Mouse (Mus musculus) A20 (cell line): ENCODE measurements around the gene Hist1h3g.
"Not testable (repeated sequence)": the region's sequence is repeated elsewhere in the genome, so short reads cannot be mapped to it uniquely, and the experiment has no call there.

Experiments used
- DNase-seq: peaks from one replicate; pipeline ENCODE4 v3.0.0-alpha.2; 2011; ENCODE audit warnings: low read depth, low spot score

Gene Hist1h3g

DNA sequence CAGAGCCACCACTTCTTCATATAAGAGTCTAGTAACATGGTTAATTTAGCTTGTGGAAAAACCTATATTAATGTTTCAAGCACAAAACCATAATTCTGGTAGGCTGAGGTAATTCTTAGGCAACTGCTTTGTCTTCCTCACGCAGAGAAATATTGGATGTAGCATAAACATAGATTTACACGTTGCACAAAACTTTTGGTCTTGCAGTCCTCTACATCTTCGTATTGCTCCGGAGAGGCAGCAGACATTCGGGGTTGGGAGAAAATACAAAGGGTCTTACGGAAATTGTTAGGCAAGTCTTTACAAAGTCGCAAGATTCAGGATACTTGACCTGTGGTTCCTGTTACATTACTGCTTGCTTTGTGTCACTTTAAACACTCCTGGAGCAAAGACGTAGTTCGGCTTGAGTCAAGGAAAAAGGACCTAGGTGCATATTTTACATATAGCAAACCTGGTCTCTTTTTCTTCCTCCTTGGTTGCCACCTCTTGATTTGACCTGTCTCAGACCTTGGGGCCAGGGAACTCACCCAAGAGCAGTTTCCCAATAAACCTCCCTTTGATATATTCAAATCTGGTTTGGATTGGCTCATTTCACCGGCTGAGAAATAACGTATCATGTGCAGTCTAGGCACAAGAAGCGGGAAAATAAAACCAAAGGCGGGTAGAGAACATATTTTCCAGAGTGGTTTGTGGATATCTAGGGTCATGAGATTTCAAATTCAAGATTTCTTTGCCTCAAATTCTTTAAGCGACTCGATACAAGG lies 672 bp upstream of the Hist1h3g start:
- no peak for DNase-seq

GRCm38 (mm10) chr13:23536076-23536822 lies 1.0 kb downstream of the Hist1h3g start:
- peak; percentile 52 for DNase-seq

DNA sequence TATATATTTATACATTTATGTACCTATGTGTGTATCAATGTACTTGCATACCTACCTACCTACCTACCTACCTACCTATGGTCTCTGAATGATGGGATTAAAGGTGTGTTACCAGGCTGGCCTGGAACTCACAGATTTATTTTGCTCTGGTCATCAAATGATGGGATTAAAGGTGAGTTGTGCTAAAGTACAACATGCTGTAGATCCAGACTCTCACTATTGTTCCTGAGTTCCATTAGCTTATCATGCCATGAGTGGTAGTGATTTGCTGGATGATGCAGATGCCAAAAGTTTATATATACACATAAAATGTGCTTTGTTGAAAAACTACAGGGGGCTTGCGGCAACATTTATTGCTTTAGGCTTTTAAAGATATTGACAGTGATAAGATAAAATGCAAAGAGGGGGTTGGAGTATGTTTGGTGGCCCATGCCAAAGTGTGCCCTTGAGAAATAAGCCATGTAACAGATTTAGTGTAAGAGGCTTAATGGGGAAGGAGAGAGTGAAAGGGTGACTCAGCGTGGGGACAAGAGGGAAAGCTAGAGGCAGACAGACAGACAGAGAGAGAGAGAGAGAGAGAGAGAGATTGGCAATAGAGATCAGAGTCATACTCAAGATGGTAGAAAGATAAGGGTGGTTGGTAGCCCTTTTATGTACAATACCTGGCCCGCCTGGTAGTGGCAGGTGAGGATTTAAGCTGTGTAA lies 1.9 kb downstream of the Hist1h3g start:
- peak; percentile 31 for DNase-seq

DNA sequence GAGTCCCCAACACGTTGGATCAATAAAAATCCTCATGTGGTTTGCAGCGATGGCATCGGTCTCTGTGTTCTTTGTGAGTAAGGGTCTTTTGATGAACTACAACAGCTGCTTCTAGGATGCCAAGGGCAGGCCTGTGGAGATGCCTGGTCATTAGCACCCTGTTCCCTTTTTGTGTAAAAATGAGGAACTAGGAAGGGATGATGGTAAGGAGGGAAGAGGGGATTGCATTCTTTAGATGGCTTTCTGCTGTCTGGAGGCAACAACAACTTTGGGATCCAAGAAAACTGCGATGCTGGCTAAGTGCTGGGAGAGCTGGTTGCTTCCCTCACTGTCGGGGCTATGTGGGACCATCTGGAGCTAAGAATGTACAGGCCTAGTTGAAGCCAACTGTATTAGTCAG lies 3.0 kb downstream of the Hist1h3g start:
- DNase-seq = peak; percentile 40

DNA sequence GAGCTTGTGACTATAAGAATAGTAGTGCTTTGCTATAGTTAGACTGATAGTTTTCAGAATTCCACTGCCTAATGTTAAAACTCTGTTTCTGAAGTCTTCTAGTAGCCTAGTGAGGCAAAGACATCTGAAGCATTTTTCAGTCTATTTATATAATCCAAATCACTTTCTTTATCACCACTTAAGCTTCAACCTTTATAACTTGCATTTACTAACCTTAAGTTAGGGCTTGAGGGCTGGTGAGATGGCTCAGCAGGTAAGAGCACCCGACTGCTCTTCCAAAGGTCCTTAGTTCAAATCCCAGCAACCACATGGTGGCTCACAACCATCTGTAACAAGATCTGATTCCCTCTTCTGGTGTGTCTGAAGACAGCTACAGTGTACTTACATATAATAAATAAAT lies 4.6 kb downstream of the Hist1h3g start:
- DNase-seq = not testable (repeated sequence)

GRCm38 (mm10) chr13:23541497-23541896 lies 6.3 kb downstream of the Hist1h3g start:
- peak; percentile 14 for DNase-seq

- DNase-seq = peak; percentile 63
Observed at GRCm38 (mm10) chr13:23542225-23542980, 7.2 kb downstream of the Hist1h3g start.

GRCm38 (mm10) chr13:23542999-23543607 lies 7.9 kb downstream of the Hist1h3g start, which contains the start of gene Hist1h2bh:
Hist1h2bh (minus strand) TSS chr13:23543392.
- DNase-seq = peak; percentile 95

DNA sequence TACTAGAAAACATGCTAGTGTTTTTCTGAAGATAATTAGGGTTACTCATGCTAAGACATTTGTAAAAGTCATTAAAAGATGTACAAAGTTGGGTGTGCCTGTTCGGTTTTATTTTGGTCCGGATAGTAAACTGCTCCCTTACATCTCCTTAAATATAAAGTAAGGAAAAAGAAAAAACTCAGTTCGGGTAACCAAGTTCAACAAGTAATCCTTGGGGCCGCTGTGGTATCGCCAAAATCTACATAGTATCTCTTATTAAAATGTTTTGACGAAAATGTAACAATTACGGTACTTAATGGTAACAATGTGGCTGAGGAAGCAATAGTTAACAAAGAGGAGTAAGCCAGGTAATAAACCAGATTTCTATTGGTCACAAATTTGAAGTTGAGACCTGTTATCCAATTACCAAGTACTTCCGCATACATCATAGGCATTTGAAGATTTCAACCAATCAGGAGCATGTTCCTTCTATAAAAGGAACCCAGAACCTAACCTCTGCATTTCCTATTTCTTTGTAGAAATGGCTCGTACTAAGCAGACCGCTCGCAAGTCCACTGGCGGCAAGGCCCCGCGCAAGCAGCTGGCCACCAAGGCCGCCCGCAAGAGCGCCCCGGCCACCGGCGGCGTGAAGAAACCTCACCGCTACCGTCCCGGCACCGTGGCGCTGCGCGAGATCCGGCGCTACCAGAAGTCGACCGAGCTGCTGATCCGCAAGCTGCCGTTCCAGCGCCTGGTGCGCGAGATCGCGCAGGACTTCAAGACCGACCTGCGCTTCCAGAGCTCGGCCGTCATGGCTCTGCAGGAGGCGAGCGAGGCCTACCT lies 9.0 kb downstream of the Hist1h3g start, which contains the start of gene Hist1h3f:
Hist1h3f (plus strand) TSS at position 88 of the 822 bp plus-strand sequence.
- DNase-seq = peak; percentile 95

DNA sequence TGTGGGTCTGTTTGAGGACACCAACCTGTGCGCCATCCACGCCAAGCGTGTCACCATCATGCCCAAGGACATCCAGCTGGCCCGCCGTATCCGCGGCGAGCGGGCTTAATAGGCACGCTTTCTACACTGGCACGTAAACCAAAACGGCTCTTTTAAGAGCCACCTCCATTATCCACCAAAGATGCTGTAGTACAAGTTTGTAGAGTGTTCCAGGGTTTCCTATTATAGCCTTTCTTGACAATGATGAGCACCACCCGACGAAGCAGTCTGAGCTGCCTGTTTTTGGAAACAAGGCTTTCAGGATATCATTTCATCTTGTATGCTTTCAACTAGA lies 9.5 kb downstream of the Hist1h3g start:
- DNase-seq = peak; percentile 51

GRCm38 (mm10) chr13:23546694-23547093 lies 11.5 kb downstream of the Hist1h3g start:
- DNase-seq = peak; percentile 10

DNA sequence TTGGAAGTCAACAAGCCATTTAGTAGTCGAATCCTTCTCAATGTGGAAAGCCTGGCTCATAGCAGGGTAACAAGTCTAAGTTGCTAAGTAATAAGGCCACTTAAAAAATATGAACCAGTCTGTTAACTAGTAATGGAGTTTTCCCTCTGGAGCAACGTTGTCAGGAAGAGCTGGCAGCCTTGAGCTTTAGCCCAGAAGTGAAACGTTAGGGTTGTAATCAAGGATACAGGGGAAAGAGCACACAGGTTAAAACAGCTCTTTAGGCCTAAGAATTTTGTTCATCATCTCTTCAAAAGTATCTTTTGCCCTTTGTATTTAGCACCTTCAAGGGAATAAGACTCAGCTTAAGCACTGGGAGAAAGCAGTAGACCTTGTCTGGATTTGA lies 15.5 kb downstream of the Hist1h3g start:
- DNase-seq = no peak

GRCm38 (mm10) chr13:23551146-23551834 lies 16.1 kb downstream of the Hist1h3g start, which contains the start of gene Hist1h4f:
Hist1h4f (minus strand) TSS chr13:23551648.
- peak; percentile 95 for DNase-seq

DNA sequence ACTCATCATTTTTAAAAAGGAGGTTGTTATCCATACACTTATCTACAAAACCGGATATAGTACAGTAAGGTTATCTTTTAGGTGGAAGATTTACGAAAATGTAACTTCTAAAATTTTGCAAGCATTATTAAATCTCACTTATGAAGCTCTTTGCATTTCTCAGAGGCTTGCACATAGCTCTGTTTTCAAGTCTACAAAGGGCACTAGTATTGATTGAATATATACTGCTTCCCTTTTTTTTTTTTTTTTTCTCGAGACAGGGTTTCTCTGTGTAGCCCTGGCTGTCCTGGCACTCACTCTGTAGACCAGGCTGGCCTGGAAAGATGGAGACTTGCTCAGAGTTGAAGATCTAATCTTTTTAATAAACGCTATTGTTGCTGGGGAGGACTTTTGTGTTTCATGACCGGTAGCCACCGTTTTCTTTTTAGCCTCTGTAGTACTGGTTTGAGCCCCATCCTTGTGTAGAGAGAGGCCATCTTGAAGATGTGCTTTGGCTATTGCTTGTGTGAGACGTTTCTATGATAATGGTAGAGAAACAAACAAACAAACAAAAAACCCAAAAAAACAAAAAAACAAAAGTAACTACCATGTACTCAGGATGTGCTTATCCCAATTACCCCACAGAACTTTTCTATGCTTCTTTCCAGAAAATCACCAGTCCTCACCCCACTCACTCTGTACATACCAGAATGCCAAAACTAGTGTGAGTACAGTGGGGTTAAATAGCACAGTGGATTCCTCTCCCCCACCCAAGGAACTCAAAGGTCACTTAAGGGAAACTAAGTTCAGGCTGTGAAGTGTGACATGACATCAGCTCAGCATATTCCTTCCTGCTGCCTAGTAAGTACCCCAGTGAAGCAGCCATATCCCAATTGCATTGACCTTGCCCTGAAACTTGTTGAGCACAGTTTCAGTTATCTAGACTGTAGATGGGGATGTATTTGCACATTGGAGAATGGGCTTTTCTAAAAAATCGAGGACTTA lies 17.0 kb downstream of the Hist1h3g start:
- peak; percentile 54 for DNase-seq

- DNase-seq = no peak
Observed at GRCm38 (mm10) chr13:23552962-23553361, 17.7 kb downstream of the Hist1h3g start, which contains the start of gene Hist1h1d. Hist1h1d (plus strand) TSS chr13:23553262.

DNA sequence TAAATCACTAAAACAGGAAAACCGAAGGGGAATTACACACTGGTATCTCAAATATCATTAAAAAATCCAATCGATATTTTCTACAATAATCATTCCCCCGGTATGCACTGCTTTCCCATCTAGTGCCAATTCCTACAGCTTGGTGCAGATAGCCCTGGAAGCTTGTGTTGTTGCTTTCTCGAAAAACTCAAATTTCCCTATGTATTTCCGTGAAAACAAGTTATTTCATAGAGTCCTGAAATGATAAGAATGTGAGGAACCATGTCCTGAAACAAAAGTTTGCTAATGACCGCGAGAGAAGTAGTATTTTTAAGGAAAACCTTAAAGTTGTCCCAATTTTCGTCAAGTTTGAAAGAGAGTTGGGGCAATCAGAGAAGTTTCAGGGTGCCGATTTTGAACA lies 19.2 kb downstream of the Hist1h3g start:
- DNase-seq = no peak

DNA sequence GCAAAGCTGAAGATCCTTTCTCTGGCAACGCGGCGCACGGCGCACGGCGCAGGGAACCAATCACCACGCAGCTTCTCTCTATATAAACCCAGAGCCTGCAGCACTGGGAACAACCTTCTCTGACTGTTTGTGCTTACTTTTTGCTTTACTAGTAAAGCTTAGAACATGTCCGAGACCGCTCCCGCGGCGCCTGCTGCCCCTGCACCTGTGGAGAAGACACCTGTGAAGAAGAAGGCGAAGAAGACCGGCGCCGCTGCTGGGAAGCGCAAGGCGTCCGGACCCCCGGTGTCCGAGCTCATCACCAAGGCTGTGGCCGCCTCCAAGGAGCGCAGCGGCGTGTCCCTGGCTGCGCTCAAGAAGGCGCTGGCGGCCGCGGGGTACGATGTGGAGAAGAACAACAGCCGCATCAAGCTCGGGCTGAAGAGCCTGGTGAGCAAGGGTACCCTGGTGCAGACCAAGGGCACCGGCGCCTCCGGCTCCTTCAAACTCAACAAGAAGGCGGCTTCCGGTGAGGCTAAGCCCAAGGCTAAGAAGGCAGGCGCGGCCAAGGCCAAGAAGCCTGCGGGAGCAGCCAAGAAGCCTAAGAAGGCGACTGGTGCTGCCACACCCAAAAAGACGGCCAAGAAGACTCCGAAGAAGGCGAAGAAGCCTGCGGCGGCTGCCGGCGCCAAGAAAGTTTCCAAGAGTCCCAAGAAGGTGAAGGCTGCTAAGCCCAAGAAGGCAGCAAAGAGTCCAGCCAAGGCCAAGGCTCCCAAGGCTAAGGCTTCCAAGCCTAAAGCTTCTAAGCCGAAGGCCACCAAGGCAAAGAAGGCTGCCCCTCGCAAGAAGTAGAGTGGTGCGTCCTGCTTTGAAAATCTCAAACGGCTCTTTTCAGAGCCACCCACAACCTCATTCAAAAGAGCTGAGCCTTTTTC lies 20.0 kb downstream of the Hist1h3g start:
- DNase-seq = peak; percentile 95
